Mouse (Mus musculus) heart, postnatal 14 days (tissue): ENCODE results near the gene Rapgef1. TPM values are rescaled to one million over a fixed set of nuclear protein-coding genes. Genes with fewer than 3 reads are reported as not detected.

Experiments used
- DNase-seq, 2 experiments: peaks; one replicate each; pipeline ENCODE4 v3.0.0; 2021 to 2022
- intact Hi-C: fragments of 180-260 bp; cut with DNase I; formaldehyde crosslinking; loops from one replicate; pipeline ENCODE4 v1.15.1; 2025
- total RNA-seq, 2 experiments: library from RNA; stranded (reverse); gene quantifications; 2 replicates each; pipeline ENCODE4 v1.2.3; 2021

The Rapgef1 gene
- total RNA-seq, 2 experiments from 2014 or later, result 89.6 to 91.6 TPM

DNA sequence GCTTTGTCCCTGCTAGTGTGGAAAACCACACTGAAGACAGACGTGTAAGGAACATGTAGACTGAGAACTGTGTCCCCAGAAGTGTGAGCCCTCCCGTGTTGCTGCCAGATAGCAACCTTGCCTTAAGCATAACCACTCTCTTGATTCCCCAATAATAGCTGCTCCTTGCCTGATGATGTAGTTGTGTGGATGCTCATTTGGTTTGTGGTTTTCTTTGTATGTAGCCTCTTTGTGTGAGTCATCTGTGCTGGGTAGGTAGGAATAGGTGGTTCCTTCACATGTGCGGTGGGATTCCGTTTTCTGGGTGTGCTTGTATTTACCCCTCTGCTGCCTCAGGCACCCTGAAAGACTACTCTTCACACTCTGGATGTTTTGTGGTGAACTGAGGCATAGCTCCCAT, 49.4 kb downstream of the Rapgef1 start:
- intact Hi-C loops, result no loop called here
- no peak for DNase-seq

DNA sequence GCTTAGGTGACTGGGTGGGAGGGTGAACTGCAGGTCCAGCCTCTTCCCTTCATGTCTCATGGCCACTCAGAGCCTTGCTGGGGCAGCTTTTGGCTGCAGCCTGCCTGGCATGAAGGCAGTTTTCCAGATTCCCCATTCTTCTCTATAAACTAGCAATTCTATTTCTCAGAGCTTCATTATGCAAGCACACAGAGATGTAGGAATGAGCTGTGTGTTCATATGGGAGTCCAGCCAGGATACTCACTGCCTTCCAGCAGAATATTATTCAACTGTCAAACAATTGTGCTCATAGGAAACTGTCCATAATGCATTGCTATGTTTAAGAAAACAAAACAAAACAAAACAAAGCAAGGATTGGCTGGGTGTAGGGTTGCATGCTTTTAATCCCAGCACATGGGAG, 50.2 kb downstream of the Rapgef1 start:
- intact Hi-C loops, result loop anchor here (1.0 kb wide), 1 partner anchor 50 kb away; the partner anchor contains the start of gene Rapgef1

DNA sequence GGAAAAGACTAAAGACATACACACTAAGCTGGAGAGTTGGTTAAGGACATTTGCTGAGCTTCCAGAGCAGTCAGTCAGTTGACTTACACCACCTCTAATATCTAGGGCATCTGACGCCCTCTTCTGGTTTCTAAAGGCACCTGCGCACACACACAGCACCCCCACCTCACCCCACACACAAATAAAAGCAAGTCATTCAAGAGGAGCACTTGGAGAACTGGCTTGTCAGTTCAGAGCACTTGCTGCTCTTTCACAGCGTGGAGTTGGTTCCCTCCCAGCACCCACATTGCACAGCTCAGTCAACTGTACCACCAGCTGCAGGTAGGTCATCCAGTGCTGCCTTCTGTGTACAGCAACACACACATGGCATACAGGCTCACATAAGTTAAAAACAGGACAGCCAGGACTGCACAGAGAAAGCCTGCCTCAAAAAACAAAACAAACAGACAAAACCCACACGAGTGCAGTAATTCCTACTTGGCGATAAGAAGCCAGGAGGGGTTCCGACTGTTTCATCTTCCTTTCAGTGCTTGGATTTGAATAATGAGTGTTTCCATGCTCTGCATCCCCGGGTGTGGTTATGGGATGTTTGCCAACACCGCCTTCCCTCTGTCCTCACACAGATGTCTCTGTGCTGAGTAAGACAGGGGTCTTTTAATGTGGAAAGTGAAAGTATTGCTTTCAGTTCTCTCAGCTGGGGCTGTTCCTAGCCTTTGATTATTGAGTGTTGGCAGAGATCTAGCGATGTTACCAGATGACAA, 50.9 kb downstream of the Rapgef1 start:
- intact Hi-C loops, result loop anchor here (1.0 kb wide), 1 partner anchor 51 kb away; the partner anchor contains the start of gene Rapgef1
- DNase-seq, result peak; percentile 40 to 55

More for the DNA sequence above, 50.2 kb downstream of the Rapgef1 start:
- DNase-seq, result no peak

DNA sequence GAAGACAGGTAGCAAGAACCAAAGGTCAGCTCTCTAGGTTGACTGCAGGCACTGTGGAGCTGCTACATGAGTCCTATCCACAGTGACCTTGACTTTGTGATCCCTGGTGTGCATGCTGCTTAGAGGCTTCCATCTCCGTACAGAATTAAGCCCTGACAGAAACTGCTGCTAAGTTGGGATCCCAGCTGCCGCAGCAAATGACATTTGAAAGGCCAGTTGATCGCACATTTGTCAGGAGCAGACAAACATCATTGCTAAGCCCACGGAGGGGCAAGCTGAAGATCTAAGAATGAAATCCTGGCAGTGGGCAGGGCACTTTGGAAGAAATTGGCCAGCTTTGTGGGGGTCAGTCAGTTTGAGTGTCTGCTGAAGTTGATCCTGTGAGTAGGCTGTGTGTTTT, 51.9 kb downstream of the Rapgef1 start:
- no peak for DNase-seq
- intact Hi-C loops, result no loop called here

DNA sequence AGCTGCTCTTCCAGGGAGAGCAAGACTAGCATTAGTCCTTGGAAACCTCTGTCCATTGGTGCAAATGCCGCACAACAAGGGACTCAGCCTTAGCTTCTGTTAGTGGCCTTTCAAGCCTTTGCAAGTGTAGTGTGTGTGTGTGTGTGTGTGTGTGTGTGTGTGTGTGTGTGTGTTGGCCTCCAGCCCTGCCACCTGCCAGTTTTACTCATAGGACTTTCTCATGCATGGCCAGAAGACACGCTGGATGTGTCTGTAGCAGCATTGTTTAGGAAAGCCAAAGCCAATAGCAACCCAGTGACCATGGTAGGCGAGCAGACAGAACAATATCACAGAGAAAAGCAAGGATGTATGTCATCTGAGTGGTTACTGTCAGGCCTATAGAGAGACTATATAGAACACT, 52.3 kb downstream of the Rapgef1 start:
- DNase-seq, result no peak
- intact Hi-C loops, result no loop called here

DNA sequence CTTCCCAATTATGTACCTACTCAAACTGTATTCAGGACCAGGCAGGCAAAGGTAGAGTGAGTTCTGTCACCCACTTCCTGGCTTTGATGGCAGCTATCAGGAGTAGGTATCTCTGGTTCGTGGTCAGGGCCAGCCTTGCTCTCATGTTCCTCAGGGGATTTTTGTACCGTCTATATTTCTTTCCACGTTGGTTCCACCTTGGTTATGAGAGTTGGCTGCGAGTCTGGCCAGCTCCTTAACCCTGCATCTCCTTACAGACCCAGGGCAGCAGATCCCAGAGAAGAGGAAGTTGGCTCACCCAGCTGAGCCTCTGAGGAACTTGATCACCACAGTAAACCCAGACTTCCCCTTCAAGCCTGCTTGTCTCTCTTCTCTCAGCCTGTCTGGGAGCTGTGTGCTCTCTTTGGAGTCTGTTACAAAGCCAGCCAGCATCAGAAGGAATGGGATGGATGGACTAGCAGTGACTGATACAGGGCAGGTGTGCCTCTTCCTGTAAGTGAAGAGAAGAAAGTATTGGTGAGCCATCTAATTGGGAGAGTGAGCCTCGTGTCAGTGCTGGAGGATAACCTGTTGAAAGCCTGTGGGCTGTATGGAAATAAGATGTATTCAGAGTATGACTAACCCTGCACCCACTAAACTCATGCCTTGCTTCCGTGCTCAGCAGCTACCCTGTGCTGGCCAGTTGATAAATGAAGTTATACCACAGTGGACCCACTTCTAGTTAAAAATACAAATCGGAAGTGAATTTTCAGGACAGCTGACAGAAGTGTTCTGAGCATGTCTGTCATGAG, 53.4 kb downstream of the Rapgef1 start:
- no peak for DNase-seq
- intact Hi-C loops, result no loop called here

DNA sequence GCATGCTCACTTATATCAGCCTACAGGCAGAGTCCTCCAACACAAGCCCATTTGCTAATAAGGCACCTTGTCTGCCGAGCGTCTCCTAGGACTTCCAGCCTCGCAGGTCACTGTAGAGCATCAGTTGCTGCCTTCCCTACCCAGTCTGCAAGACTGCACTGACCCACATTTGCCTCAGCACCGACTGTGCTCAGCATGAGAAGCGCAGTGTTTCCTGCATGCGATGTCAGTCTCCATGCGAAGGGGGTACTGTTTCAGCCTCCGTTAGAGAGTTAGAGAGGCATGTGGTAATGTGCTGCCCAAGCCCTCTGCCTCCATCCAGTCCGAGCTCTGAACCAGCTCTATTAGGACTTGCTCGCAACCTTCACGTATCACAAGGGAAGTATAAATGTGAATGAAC, 54.6 kb downstream of the Rapgef1 start:
- intact Hi-C loops, result no loop called here
- DNase-seq, result no peak

DNA sequence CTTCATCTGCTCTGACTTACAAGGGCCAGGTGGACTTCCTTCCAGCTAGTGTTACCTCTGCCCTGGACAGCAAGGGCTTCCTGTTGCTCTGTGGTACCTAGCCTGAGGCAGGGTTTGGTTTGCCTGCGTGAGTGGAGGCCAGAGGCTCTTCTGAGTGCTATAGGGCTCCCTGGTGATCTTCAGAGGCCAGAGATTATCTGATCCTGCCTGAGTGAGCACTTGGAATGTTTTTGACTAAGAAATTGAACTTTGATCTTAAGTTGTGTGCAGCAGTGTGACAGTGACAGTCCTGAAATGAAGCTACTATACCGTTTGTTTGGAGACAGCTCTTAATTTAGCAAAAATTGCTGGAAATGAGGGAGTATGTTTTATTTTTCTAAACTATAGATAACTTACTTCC, 55.0 kb downstream of the Rapgef1 start:
- DNase-seq, result no peak
- intact Hi-C loops, result no loop called here

DNA sequence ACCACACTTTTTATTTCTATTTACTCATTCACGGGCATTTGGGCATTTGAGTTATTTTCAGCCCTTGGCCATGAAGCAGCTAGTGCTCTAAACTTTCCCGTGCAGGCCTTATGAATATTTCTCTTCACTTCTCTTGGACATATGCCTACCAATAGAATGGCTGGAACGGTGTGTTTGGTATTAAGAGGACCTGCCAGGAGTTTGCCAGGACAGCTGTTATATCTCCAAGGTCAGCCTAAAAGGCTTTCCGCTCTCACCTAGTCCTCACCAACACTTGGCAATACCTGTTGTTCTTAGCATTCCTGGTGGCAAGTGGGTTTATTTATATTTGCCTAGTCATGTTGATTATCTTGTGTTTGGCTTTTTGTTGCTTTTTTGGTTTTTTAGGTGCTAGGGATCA, 56.3 kb downstream of the Rapgef1 start:
- DNase-seq, result no peak
- intact Hi-C loops, result no loop called here

DNA sequence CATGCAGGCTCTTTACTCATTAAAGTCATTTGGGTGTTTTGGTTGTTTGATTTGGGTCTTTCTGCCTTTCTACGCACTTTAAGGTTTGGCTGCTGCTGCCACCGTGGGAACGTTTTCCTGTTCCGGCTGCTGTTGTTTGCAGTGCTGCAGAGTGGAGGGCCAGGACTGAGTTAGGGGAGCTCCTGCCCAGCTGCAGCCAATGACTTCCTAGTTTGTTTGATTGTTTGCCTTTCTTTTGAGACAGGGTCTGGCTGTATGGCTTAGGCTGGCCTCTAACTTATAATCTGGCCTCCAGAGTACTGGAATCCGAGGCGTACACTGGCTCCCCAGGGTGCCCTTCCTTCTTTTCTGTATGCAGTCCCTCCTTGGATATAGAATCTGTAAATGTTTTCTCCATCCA, 57.0 kb downstream of the Rapgef1 start:
- no peak for DNase-seq
- intact Hi-C loops, result no loop called here

DNA sequence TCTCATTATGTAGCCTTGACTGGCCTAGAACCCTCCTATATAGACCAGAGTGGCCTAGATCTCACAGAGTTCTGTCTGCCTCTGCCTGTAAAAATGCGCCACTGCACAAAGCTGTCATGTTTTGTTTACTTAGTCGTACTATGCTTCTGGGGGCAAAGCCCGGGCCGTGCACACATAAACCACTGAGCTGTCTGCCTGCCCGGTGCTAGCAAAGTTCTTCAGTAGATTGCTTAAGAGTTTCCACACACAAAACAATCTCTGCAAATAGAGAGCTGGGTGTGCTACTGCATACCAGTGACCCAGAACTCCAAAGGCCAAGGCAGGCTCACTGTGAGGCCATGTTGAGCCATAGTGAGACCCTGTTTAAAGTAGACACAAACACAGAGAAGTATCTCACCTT, 58.3 kb downstream of the Rapgef1 start:
- intact Hi-C loops, result no loop called here
- DNase-seq, result no peak

DNA sequence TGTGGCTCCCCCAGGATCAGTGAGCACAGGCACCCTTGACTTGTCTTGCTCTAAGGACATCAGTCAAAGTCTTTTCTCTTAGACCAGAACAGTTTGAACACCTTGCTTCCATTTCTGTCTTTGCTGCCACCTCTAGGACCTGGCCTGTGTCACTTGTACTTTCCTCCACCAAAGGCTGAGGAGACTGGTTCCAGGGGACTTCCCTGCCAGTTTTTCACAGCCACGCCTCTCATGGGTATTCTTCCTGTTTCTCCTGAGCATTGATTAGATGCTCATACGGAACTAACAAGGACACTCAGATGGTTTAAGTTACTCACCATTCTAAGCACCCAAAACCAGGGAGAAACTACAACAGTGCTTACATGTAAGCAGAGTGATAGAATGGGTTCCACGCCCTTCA, 59.0 kb downstream of the Rapgef1 start:
- intact Hi-C loops, result no loop called here
- no peak for DNase-seq

DNA sequence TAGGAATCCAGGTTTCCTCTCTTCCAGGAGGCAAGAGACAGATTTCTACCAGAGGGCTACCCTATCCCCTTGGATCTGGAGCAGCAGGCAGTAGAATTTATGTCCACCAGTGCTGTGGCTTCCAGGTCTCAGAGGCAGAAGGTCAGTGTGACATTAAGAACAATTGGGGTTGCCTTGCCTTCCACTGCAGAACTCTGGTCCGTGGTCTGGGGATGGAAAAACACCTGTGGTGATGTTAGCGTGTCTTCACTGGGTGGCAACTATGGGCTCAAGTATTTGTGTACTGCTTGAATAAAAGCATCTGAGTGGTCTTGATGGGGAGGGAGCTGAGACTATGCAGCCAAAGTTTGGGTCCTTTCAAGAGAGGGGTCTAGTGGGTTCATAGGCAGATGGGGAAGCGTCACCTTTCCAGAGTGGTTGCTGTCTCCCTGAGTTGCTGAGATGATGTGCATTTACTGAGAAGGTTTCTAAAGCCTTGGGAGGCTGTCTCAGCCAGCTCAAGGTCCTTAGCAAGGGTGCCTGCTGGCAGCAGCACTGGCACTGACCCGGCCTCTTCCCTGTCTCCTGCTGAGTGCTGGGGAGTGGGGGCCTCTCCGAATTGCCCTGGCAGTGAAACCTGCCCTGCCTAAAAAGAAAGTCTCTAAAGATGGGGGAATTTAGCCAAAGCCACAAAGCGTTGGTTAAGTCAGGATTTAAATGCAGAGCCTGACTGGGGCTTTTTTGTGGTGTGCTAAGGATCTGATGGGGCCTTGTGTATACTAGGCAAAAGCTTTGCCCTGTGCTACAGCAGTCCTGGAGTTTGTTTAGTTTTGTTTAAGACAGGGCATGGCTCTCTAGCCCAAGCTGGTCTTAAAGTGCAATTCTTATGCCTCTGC, 60.4 kb downstream of the Rapgef1 start:
- no peak for DNase-seq
- intact Hi-C loops, result no loop called here

DNA sequence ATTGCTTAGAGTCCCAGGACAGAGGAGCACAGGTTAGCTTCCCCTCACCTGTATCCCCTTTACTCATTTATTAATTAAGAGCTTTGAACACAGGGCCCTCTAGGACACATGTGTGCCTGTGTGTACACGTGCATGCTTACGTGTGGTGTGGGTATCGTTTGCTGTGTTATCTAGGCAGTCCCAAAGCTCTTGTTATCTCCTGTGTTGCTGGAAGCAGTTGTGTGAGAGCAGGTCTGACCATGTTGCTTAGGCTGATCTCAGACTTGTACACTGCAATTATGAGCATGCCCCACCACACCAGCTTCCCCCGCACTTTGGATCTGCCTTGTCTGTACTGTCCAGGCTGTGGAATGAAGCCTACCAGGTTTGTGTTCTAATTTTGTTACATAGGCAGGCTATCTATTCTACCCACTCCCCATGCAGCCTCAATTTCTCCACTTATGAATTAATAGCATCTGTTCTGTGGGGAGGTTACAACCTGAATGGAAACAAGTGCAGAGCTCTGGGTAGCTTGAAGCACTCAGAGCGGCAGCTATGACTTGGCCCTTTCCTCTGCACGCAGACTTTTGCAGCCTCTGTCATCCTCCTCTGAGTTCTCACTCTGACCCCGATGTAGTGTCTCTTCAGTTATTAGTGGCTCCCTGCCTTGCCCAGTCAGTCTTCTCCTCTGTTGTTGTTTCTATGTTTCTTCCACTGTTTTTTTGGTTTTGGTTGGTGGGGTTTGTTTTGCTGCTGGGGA, 63.9 kb downstream of the Rapgef1 start:
- no peak for DNase-seq
- intact Hi-C loops, result no loop called here

DNA sequence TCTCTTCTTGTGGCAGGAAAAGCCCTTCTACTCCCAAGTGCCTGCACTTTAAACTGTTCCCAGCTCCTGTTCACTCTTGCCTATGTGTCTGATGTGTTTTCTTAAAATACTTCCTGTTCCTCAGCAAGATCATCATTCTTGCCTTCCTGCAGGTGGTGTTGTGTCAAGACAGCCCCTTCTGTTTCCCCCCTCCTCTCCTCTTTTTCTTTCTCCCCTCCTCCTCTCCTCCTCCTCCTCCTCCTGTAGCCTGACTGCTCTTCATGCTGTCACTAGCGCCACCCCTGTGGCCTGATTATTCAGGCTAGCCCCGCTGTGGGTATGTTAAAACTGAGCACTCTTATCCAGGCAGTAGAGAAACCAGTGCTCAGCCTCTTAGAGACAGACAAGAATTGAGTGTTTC, 65.0 kb downstream of the Rapgef1 start:
- no peak for DNase-seq
- intact Hi-C loops, result no loop called here

DNA sequence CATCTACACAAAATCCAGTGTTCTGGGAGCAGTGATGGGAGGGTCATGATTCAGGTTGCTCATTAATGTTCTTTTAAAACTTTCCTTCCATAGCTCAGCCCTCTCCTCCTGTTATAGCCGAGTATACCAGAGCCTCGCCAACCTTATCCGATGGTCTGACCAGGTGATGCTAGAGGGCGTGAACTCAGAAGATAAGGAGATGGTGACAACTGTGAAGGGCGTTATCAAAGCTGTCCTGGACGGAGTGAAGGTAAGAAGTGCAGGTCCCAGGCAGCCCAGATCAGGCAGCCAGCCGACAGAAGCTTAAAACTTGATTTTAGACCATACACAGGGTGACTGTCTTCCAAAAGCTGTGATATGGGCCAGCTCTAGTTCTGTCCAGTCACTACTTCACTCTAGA, 69.5 kb downstream of the Rapgef1 start:
- DNase-seq, result no peak
- intact Hi-C loops, result loop anchor here (5.0 kb wide), 1 partner anchor 72 kb away; the partner anchor contains the start of gene Rapgef1

DNA sequence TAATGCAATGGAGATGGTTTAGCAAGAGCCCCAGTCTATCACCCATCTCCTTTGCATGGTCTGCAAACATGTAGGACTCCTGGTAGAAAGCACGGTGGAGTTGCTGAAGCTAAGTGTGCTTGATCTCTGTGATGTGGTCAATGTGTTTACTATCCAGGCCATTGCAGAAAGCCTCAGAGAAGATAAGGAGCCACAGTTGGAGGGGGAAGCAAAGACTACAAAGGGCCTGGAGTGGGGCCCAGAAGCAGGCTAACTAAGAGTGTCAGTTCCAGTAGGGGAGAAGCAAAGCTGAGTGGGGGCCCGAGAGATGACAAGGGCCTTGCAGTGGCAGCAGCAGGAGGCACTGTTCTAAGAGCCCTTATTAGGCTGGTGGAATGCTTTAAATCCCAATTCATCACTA, 70.0 kb downstream of the Rapgef1 start:
- DNase-seq, result no peak
- intact Hi-C loops, result loop anchor here (5.0 kb wide), 1 partner anchor 72 kb away; the partner anchor contains the start of gene Rapgef1

DNA sequence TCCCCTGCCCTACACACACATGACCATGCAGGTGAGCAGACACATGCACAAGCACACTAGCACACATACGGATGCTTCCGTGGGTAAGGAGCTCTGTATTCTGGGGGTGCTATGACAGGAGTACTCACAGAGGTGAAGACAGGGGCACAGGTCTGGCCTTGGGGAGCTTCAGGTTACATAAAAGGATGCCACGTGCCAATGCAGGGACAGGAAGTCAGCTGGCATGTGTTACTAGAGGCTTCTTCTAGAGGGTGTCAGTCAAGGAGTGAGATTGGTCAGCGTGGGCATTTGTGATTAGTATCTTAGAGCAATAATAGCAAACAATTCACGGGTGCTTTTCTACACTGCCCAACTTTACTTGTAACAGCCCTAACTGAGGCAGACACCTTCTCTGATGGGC, 71.5 kb downstream of the Rapgef1 start:
- intact Hi-C loops, result no loop called here
- no peak for DNase-seq

DNA sequence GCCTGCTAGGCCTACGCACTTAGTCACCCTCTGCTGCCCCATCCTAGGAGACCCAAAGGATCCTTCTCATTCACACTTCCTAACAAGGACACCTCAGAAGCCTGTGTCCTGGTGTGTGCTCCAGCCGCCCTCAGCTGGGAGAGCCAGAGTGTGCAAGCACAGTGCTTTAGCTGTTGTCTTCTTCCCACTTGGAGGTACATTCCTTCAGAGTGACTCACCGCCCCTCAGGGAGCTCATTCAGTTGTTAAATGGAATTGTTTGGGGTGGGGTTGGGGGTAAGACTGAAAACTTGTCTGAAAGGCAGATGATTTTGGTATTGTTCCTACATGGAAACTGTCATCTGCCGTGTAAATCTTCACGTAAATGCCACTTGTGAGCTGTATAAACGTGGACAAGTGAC, 72.0 kb downstream of the Rapgef1 start:
- intact Hi-C loops, result no loop called here
- no peak for DNase-seq

DNA sequence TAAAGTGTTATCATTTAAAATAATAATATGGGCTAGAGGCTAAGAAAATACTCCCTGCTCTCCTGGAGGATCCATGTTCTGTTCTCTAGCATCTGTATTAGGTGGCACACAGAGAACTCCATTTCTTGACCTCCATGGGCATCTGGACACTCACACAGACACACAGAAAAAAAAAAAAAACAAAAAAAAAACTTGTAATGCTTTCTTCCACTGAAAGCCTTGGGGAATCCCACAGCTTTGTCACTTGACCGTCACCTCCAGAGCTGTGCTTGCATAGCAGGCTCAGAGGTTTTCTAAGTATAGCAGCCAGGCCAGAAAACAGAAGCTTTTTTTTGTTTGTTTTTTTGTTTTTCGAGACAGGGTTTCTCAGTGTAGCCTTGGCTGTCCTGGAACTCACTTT, 72.7 kb downstream of the Rapgef1 start:
- DNase-seq, result no peak
- intact Hi-C loops, result no loop called here
